Mouse (Mus musculus) testis, adult 2 months (tissue): ENCODE results near the gene Rufy1.

Experiments
- CTCF ChIP-seq: fragments of 200-500 bp; IDR thresholded peaks from 2 replicates; pipeline ENCODE4 v1.5.1; 2012; ENCODE audit warnings: low read depth, mild to moderate bottlenecking, inconsistent platforms, low read length, moderate library complexity; ENCODE audit not compliant: control insufficient read depth, insufficient read depth, insufficient replicate concordance
- POLR2A ChIP-seq: fragments of 200-500 bp; IDR thresholded peaks from 2 replicates; pipeline ENCODE4 v1.6.1; 2012; ENCODE audit warnings: low read depth, mild to moderate bottlenecking, inconsistent platforms, low read length, moderate library complexity; ENCODE audit not compliant: control insufficient read depth

DNA sequence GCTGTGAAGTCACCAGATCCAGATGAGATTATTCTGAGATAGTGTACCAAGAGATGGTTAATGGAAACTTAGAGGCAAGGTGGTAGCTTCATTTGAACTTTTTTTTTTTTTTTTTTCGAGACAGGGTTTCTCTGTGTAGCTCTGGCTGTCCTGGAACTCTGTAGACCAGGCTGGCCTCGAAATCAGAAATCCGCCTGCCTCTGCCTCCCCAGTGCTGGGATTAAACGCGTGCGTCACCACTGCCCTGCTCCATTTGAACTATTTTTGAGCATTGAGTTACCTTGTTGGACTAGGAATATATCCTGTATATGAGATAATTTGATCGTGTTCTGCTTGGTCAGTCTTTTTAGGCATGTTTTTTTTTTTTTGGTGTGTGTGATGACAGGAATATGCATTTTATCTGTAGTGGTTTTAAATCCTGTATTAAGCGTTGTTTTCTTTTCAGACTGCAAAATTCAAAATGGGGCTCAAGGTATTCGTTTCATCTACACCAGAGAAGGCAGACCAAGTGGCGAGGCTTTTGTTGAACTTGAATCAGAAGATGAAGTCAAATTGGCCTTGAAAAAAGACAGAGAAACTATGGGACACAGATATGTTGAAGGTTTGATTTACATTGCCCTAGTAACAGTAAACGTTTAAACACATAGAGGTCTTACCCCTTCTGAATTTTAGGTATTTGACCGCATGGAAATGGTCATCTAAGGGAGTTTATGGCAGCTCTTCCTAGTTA is 51.7 kb downstream of the Rufy1 start:
- no peak for TF ChIP-seq CTCF
- TF ChIP-seq POLR2A, result no peak
